Mouse (Mus musculus): ENCODE results near the gene Igfbp3. TPM values are rescaled to one million over a fixed set of nuclear protein-coding genes. Genes with fewer than 3 reads are reported as not detected.

Igfbp3 gene
- polyA plus RNA-seq, 1 experiment from 2014 or later, result 97.3 TPM

GRCm38 (mm10) chr11:7214342-7214660 is 578 bp upstream of the Igfbp3 start:
- Histone ChIP-seq H3K36me3 (ENCODE audit: insufficient read depth, low read length) (no peaks in the 10 kb centered on the region; the same call in 1 of the 2 replicates), H3K4me3 (ENCODE audit: low read length) (peak overlapping the region; percentile 68), H3K4me2 (replicated peaks; ENCODE audit: low read depth, low read length) (peak overlapping the region; percentile 94), H3K27me3 (ENCODE audit: insufficient read depth, low read length) (peaks cover 31% of the 10 kb centered on the region), H3K27ac (ENCODE audit: low read length) (no peak overlapping the region), H3K9ac (replicated peaks; ENCODE audit: low read length) (peak overlapping the region; percentile 70; the same call in 1 of the 2 replicates), H3K4me1 (ENCODE audit: insufficient read depth, low read length) (peaks cover 18% of the 10 kb centered on the region), H3K9me3 (ENCODE audit: low read length) (no peaks in the 10 kb centered on the region)
- WGBS, result 2% methylated on average over 12 of the region's 12 CpGs
- ATAC-seq (ENCODE audit: low FRiP score, low TSS enrichment), result no peak

GRCm38 (mm10) chr11:7213161-7213500 is 592 bp downstream of the Igfbp3 start:
- Histone ChIP-seq H3K4me1 (ENCODE audit: insufficient read depth, low read length) (peaks cover 18% of the 10 kb centered on the region), H3K27ac (ENCODE audit: low read length) (no peak overlapping the region), H3K4me2 (replicated peaks; ENCODE audit: low read depth, low read length) (peak overlapping the region; percentile 94), H3K9ac (replicated peaks; ENCODE audit: low read length) (peak overlapping the region; percentile 70), H3K36me3 (ENCODE audit: insufficient read depth, low read length) (no peaks in the 10 kb centered on the region; the same call in 1 of the 2 replicates), H3K27me3 (ENCODE audit: insufficient read depth, low read length) (peaks cover 31% of the 10 kb centered on the region), H3K4me3 (ENCODE audit: low read length) (peak overlapping the region; percentile 68), H3K9me3 (ENCODE audit: low read length) (no peaks in the 10 kb centered on the region)
- no peak for ATAC-seq (ENCODE audit: low FRiP score, low TSS enrichment)
- 1% methylated on average over 19 of the region's 19 CpGs for WGBS

GRCm38 (mm10) chr11:7212126-7212798 is 1.5 kb downstream of the Igfbp3 start:
- no peaks in the 10 kb centered on the region; the same call in 1 of the 2 replicates for H3K36me3 ChIP-seq (ENCODE audit: insufficient read depth, low read length)
- H3K27me3 ChIP-seq (ENCODE audit: insufficient read depth, low read length), result peaks cover 31% of the 10 kb centered on the region
- ATAC-seq (ENCODE audit: low FRiP score, low TSS enrichment), result no peak
- H3K27ac ChIP-seq (ENCODE audit: low read length), result no peak overlapping the region
- H3K9me3 ChIP-seq (ENCODE audit: low read length), result no peaks in the 10 kb centered on the region
- H3K4me3 ChIP-seq (ENCODE audit: low read length), result peak overlapping the region; percentile 68
- peak overlapping the region; percentile 70; the same call in 1 of the 2 replicates for H3K9ac ChIP-seq (replicated peaks; ENCODE audit: low read length)
- H3K4me2 ChIP-seq (replicated peaks; ENCODE audit: low read depth, low read length), result peak overlapping the region; percentile 94
- H3K4me1 ChIP-seq (ENCODE audit: insufficient read depth, low read length), result peaks cover 18% of the 10 kb centered on the region
- 17% methylated on average over 17 of the region's 17 CpGs for WGBS

- ATAC-seq (ENCODE audit: low FRiP score, low TSS enrichment), result no peak
- WGBS, result 22% methylated on average over 9 of the region's 9 CpGs
- H3K4me2 ChIP-seq (replicated peaks; ENCODE audit: low read depth, low read length), result peak overlapping the region; percentile 42
- no peaks in the 10 kb centered on the region for H3K9me3 ChIP-seq (ENCODE audit: low read length)
- peaks cover 31% of the 10 kb centered on the region for H3K27me3 ChIP-seq (ENCODE audit: insufficient read depth, low read length)
- no peak overlapping the region for H3K27ac ChIP-seq (ENCODE audit: low read length)
- H3K4me1 ChIP-seq (ENCODE audit: insufficient read depth, low read length), result peaks cover 18% of the 10 kb centered on the region
- no peaks in the 10 kb centered on the region; the same call in 1 of the 2 replicates for H3K36me3 ChIP-seq (ENCODE audit: insufficient read depth, low read length)
- H3K4me3 ChIP-seq (ENCODE audit: low read length), result peak overlapping the region; percentile 35
- 0 out of 2 replicates have a peak overlapping the region, but pooled peaks have one; percentile 20 for H3K9ac ChIP-seq (replicated peaks; ENCODE audit: low read length)
Observed at GRCm38 (mm10) chr11:7211211-7211610, 2.5 kb downstream of the Igfbp3 start.

GRCm38 (mm10) chr11:7210343-7210742 is 3.4 kb downstream of the Igfbp3 start:
- Histone ChIP-seq H3K4me1 (ENCODE audit: insufficient read depth, low read length) (peaks cover 18% of the 10 kb centered on the region), H3K4me3 (ENCODE audit: low read length) (no peak overlapping the region), H3K9ac (replicated peaks; ENCODE audit: low read length) (no peak overlapping the region), H3K9me3 (ENCODE audit: low read length) (no peaks in the 10 kb centered on the region), H3K27me3 (ENCODE audit: insufficient read depth, low read length) (peaks cover 30% of the 10 kb centered on the region), H3K27ac (ENCODE audit: low read length) (no peak overlapping the region), H3K4me2 (replicated peaks; ENCODE audit: low read depth, low read length) (peak overlapping the region; percentile 42; the same call in 1 of the 2 replicates), H3K36me3 (ENCODE audit: insufficient read depth, low read length) (no peaks in the 10 kb centered on the region; the same call in 1 of the 2 replicates)
- ATAC-seq (ENCODE audit: low FRiP score, low TSS enrichment), result peak; percentile 32; the same call in 1 of the 2 replicates
- 17% methylated on average over 6 of the region's 6 CpGs for WGBS

GRCm38 (mm10) chr11:7203846-7204245 is 9.9 kb downstream of the Igfbp3 start:
- Histone ChIP-seq H3K27me3 (ENCODE audit: insufficient read depth, low read length) (no peaks in the 10 kb centered on the region), H3K4me2 (replicated peaks; ENCODE audit: low read depth, low read length) (no peak overlapping the region), H3K4me1 (ENCODE audit: insufficient read depth, low read length) (no peaks in the 10 kb centered on the region), H3K4me3 (ENCODE audit: low read length) (no peak overlapping the region), H3K36me3 (ENCODE audit: insufficient read depth, low read length) (no peaks in the 10 kb centered on the region), H3K9me3 (ENCODE audit: low read length) (no peaks in the 10 kb centered on the region), H3K27ac (ENCODE audit: low read length) (no peak overlapping the region), H3K9ac (replicated peaks; ENCODE audit: low read length) (no peak overlapping the region)
- ATAC-seq (ENCODE audit: low FRiP score, low TSS enrichment), result no peak
- WGBS, result 84% methylated on average over 9 of the region's 9 CpGs

- WGBS, result 84% methylated on average over 7 of the region's 7 CpGs
- H3K4me1 ChIP-seq (ENCODE audit: insufficient read depth, low read length), result peaks cover 14% of the 10 kb centered on the region
- H3K4me3 ChIP-seq (ENCODE audit: low read length), result no peak overlapping the region
- H3K36me3 ChIP-seq (ENCODE audit: insufficient read depth, low read length), result no peaks in the 10 kb centered on the region
- no peak overlapping the region for H3K9ac ChIP-seq (replicated peaks; ENCODE audit: low read length)
- H3K27me3 ChIP-seq (ENCODE audit: insufficient read depth, low read length), result no peaks in the 10 kb centered on the region
- no peak overlapping the region for H3K4me2 ChIP-seq (replicated peaks; ENCODE audit: low read depth, low read length)
- no peak for ATAC-seq (ENCODE audit: low FRiP score, low TSS enrichment)
- no peak overlapping the region for H3K27ac ChIP-seq (ENCODE audit: low read length)
- no peaks in the 10 kb centered on the region for H3K9me3 ChIP-seq (ENCODE audit: low read length)
Observed at GRCm38 (mm10) chr11:7202206-7202605, 11.5 kb downstream of the Igfbp3 start.

- Histone ChIP-seq H3K4me2 (replicated peaks; ENCODE audit: low read depth, low read length) (no peak overlapping the region), H3K36me3 (ENCODE audit: insufficient read depth, low read length) (no peaks in the 10 kb centered on the region), H3K4me1 (ENCODE audit: insufficient read depth, low read length) (peaks cover 23% of the 10 kb centered on the region), H3K9ac (replicated peaks; ENCODE audit: low read length) (no peak overlapping the region), H3K9me3 (ENCODE audit: low read length) (no peaks in the 10 kb centered on the region), H3K27me3 (ENCODE audit: insufficient read depth, low read length) (no peaks in the 10 kb centered on the region), H3K4me3 (ENCODE audit: low read length) (no peak overlapping the region), H3K27ac (ENCODE audit: low read length) (no peak overlapping the region)
- ATAC-seq (ENCODE audit: low FRiP score, low TSS enrichment), result no peak
- WGBS, result 80% methylated on average over 9 of the region's 9 CpGs
Observed at GRCm38 (mm10) chr11:7200393-7200783, 13.3 kb downstream of the Igfbp3 start.

- no peaks in the 10 kb centered on the region for H3K27me3 ChIP-seq (ENCODE audit: insufficient read depth, low read length)
- 57% methylated on average over 14 of the region's 14 CpGs for WGBS
- H3K4me1 ChIP-seq (ENCODE audit: insufficient read depth, low read length), result peaks cover 23% of the 10 kb centered on the region
- H3K4me3 ChIP-seq (ENCODE audit: low read length), result no peak overlapping the region
- no peaks in the 10 kb centered on the region for H3K36me3 ChIP-seq (ENCODE audit: insufficient read depth, low read length)
- peaks cover 2% of the 10 kb centered on the region; the same call in 1 of the 2 replicates for H3K9me3 ChIP-seq (ENCODE audit: low read length)
- no peak overlapping the region for H3K27ac ChIP-seq (ENCODE audit: low read length)
- ATAC-seq (ENCODE audit: low FRiP score, low TSS enrichment), result no peak
- no peak overlapping the region for H3K9ac ChIP-seq (replicated peaks; ENCODE audit: low read length)
- H3K4me2 ChIP-seq (replicated peaks; ENCODE audit: low read depth, low read length), result no peak overlapping the region
Observed at GRCm38 (mm10) chr11:7199736-7200392, 13.9 kb downstream of the Igfbp3 start.
